Mouse (Mus musculus) heart, adult 2 months (tissue): ENCODE results near the gene Pex1.

Source experiments
- CTCF ChIP-seq: fragments of 200-600 bp; IDR thresholded peaks from 2 replicates; pipeline ENCODE4 v1.8.1; 2022; ENCODE audit warnings: antibody characterized with exemption, mild to moderate bottlenecking, moderate library complexity
- EP300 ChIP-seq: fragments of 200-500 bp; IDR thresholded peaks from 2 replicates; pipeline ENCODE4 v1.6.1; 2011; ENCODE audit warnings: low read depth, low read length, control low read depth; ENCODE audit not compliant: insufficient read depth
- POLR2A ChIP-seq: fragments of 200-500 bp; IDR thresholded peaks from 2 replicates; pipeline ENCODE4 v1.6.1; 2011; ENCODE audit warnings: mild to moderate bottlenecking, low read depth, low read length, control low read depth; ENCODE audit not compliant: insufficient read depth

DNA sequence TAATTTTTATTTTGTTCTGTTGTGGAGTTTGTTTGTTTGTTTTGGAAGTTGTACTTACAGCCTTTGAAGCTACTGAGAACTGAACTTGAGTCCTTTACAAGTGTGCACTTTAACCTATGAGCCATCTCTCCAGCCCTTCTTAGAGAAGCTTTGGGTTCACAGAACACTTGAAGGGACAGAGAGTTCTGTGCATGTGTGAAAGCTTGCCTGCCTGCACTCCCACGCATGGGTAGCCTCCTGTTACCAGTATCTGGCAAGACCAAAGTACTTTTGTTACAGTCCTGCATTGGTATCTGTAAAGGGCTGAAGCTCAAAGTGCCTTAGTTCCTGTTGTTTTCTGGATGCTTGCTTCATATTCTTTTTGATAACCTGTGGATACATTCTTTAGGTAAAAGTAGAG lies 49.6 kb upstream of the Pex1 start:
- TF ChIP-seq POLR2A = no peak
- TF ChIP-seq CTCF = no peak
- TF ChIP-seq EP300 = no peak
